Mouse (Mus musculus) left cerebral cortex, postnatal 14 days (tissue): ENCODE data around the gene Gm3404. TPM values are rescaled to one million over a fixed set of nuclear protein-coding genes. Genes with fewer than 3 reads are reported as not detected.
"Not testable (repeated sequence)": the region's sequence is repeated elsewhere in the genome, so short reads cannot be mapped to it uniquely, and the experiment has no call there.

Source experiments
- DNase-seq, 2 experiments: peaks; one replicate each; pipeline ENCODE4 v3.0.0; 2021 to 2022; ENCODE audit warnings: low spot score in 2 of 2, mixed read lengths in 1 of 2
- intact Hi-C: fragments of 180-260 bp; cut with DNase I; formaldehyde crosslinking; loops from one replicate; pipeline ENCODE4 v1.15.1; 2025
- long read RNA-seq, 2 experiments: library from polyadenylated mRNA; stranded (forward); transcript quantifications; one replicate each; pipeline ENCODE4 v2.0.0; 2021
- total RNA-seq, 2 experiments: library from RNA; stranded (reverse); gene quantifications; 2 replicates each; pipeline ENCODE4 v1.2.3; 2021

Gene Gm3404
- not detected for total RNA-seq
- long read RNA-seq, experiment 1, result 0 reads
- long read RNA-seq, experiment 2, result 0 reads

DNA sequence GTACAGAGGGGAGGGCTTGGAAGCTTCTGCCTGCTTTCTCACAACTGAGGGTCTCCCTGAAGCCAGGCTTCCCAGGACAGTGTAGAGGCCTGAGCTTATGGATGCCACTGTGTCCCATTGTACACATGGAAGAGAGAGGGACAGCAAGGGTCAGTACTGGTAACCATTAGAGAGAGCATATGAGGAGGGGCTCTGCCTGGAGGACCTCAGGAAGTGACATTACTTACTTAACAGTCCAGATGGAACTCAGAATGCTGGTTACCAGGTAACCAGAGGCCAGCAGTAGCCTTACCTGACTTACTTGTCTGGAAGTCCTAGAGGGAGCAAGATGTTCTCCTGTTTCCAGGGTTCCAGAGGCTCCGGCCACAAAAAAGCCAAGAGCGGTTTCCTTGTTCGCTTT lies at the start of gene Gm3404:
Gm3404 (plus strand) TSS at position 301 of the 400 bp plus-strand sequence.
- intact Hi-C loops, DNase-seq: not testable (repeated sequence)

DNA sequence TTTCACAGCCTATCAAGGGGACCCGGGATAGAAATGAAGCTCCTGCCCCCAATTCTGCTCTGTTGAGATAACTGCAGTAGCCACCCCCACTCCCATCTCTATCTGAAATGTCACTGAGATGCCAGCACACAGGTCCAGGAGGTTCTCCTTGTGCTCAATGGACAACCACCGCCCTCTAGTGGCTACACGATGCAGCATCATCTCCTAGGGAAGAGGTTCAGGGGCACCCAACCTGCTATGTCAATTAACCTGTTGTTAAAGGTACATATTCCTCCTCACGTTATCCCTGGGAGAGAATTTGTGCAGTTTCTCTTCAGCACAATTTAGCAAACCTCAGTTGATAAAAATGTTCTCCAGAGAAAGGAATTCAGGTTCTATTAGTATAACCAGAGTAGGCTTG lies 46.0 kb upstream of the Gm3404 start:
- intact Hi-C loops, result loop anchor here (10.0 kb wide), 1 partner anchor 295 kb away; the partner anchor contains the start of gene 1700001J03Rik
- DNase-seq, result peak; percentile 41 to 68

DNA sequence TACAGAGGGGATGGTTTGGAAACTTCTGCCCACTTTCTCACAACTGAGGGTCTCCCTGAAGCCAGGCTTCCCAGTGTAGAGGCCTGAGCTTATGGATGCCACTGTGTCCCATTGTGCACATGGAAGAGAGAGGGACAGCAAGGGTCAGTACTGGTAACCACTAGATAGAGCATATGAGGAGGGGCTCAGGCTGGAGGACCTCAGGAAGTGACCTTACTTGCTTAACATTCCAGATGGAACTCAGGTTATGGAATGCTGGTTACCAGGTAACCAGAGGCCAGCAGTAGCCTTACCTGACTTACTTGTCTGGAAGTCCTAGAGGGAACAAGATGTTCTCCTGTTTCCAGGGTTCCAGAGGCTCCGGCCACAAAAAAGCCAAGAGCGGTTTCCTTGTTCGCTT lies 43.9 kb upstream of the Gm3404 start, which contains the start of gene Gm6408:
Gm6408 (plus strand) TSS at position 301 of the 400 bp plus-strand sequence.
- intact Hi-C loops, DNase-seq: not testable (repeated sequence)

DNA sequence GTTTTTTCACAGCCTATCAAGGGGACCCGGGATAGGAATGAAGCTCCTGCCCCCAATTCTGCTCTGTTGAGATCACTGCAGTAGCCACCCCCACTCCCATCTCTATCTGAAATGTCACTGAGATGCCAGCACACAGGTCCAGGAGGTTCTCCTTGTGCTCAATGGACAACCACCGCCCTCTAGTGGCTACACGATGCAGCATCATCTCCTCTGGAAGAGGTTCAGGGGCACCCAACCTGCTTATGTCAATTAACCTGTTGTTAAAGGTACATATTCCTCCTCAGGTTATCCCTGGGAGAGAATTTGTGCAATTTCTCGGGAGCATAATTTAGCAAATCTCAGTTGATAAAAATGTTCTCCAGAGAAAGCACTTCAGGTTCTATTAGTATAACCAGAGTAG lies 36.6 kb upstream of the Gm3404 start:
- intact Hi-C loops, result not testable (repeated sequence)
- peak in 1 of 2 experiments; percentile 53 for DNase-seq

DNA sequence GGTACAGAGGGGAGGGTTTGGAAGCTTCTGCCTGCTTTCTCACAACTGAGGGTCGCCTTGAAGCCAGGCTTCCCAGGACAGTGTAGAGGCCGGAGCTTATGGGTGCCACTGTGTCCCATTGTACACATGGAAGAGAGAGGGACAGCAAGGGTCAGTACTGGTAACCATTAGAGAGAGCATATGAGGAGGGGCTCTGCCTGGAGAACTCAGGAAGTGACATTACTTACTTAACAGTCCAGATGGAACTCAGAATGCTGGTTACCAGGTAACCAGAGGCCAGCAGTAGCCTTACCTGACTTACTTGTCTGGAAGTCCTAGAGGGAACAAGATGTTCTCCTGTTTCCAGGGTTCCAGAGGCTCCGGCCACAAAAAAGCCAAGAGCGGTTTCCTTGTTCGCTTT lies 34.5 kb upstream of the Gm3404 start, which contains the start of gene Gm6370:
Gm6370 (plus strand) TSS at position 301 of the 400 bp plus-strand sequence.
- DNase-seq, intact Hi-C loops: not testable (repeated sequence)

DNA sequence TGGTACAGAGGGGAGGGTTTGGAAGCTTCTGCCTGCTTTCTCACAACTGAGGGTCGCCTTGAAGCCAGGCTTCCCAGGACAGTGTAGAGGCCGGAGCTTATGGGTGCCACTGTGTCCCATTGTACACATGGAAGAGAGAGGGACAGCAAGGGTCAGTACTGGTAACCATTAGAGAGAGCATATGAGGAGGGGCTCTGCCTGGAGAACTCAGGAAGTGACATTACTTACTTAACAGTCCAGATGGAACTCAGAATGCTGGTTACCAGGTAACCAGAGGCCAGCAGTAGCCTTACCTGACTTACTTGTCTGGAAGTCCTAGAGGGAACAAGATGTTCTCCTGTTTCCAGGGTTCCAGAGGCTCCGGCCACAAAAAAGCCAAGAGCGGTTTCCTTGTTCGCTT lies 23.5 kb upstream of the Gm3404 start, which contains the start of gene 4930449I24Rik:
4930449I24Rik (plus strand) TSS at position 301 of the 400 bp plus-strand sequence.
- intact Hi-C loops, DNase-seq: not testable (repeated sequence)

DNA sequence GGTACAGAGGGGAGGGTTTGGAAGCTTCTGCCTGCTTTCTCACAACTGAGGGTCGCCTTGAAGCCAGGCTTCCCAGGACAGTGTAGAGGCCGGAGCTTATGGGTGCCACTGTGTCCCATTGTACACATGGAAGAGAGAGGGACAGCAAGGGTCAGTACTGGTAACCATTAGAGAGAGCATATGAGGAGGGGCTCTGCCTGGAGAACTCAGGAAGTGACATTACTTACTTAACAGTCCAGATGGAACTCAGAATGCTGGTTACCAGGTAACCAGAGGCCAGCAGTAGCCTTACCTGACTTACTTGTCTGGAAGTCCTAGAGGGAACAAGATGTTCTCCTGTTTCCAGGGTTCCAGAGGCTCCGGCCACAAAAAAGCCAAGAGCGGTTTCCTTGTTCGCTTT lies 11.8 kb upstream of the Gm3404 start, which contains the start of gene Gm3402:
Gm3402 (plus strand) TSS at position 301 of the 400 bp plus-strand sequence.
- intact Hi-C loops, DNase-seq: not testable (repeated sequence)

DNA sequence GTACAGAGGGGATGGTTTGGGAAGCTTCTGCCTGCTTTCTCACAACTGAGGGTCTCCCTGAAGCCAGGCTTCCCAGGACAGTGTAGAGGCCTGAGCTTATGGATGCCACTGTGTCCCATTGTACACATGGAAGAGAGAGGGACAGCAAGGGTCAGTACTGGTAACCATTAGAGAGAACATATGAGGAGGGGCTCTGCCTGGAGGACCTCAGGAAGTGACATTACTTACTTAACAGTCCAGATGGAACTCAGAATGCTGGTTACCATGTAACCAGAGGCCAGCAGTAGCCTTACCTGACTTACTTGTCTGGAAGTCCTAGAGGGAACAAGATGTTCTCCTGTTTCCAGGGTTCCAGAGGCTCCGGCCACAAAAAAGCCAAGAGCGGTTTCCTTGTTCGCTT lies 11.7 kb downstream of the Gm3404 start, which contains the start of gene Gm3409:
Gm3409 (plus strand) TSS at position 301 of the 400 bp plus-strand sequence.
- intact Hi-C loops, DNase-seq: not testable (repeated sequence)

DNA sequence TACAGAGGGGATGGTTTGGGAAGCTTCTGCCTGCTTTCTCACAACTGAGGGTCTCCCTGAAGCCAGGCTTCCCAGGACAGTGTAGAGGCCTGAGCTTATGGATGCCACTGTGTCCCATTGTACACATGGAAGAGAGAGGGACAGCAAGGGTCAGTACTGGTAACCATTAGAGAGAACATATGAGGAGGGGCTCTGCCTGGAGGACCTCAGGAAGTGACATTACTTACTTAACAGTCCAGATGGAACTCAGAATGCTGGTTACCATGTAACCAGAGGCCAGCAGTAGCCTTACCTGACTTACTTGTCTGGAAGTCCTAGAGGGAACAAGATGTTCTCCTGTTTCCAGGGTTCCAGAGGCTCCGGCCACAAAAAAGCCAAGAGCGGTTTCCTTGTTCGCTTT lies 30.2 kb downstream of the Gm3404 start, which contains the start of gene Gm3415:
Gm3415 (plus strand) TSS at position 301 of the 400 bp plus-strand sequence.
- DNase-seq, intact Hi-C loops: not testable (repeated sequence)

DNA sequence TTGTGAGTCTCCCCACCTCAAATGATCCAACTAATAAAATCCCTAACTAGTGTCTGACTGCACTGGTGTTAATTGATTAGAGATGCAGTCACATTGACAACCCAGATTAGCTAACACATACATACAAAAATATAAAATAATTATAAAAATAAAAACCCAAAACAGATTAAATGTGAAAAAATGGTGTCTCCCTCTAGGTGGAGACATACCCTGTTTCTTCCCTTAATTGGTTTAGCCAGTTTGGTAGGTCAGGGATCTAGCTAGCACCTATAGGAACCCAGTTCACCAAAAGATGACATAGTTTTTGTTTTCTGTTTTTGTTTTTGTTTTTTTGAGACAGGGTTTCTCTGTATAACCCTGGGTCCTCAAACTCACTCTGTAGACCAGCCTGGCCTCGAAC lies 38.7 kb downstream of the Gm3404 start:
- intact Hi-C loops, result no loop called here

DNA sequence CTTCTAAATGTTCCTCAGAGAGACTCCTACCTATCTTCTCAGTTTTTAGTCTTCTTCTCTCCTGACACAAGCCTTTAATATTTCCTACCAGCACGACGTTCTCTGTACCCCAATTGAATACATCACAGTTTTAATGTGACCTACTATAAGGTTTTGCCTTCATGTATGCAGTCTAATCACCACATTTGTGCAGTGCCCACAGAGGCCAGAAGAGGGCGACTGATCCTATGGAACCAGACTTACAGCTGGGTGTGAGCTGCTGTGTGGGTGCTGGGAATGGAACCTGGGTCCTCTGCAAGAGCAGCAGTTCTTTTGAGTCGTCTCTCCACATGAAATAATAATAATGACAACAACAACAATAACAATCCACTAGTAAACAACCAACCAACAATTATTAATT lies 41.5 kb downstream of the Gm3404 start:
- no peak for DNase-seq
- intact Hi-C loops, result no loop called here

More for the DNA sequence above, 38.7 kb downstream of the Gm3404 start:
- DNase-seq, result no peak

DNA sequence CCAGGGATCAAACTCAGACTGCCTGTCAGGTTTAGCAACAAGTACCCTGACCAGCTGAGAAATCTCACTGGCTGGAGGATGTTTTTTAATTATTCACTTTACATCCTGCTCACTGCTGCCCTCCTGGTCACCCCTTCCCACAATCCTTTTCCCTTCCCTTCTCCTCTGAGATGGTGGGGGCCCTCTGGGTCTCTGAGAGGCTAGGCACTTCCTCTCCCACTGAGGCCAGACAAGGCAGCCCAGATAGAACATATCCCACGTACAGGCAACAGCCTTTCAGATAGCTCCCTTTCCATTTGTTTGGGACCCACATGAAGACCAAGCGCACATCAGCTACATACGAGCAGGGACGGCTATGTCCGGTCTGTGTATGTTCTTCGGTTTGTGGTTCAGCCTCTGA lies 44.6 kb downstream of the Gm3404 start:
- DNase-seq, intact Hi-C loops: not testable (repeated sequence)

DNA sequence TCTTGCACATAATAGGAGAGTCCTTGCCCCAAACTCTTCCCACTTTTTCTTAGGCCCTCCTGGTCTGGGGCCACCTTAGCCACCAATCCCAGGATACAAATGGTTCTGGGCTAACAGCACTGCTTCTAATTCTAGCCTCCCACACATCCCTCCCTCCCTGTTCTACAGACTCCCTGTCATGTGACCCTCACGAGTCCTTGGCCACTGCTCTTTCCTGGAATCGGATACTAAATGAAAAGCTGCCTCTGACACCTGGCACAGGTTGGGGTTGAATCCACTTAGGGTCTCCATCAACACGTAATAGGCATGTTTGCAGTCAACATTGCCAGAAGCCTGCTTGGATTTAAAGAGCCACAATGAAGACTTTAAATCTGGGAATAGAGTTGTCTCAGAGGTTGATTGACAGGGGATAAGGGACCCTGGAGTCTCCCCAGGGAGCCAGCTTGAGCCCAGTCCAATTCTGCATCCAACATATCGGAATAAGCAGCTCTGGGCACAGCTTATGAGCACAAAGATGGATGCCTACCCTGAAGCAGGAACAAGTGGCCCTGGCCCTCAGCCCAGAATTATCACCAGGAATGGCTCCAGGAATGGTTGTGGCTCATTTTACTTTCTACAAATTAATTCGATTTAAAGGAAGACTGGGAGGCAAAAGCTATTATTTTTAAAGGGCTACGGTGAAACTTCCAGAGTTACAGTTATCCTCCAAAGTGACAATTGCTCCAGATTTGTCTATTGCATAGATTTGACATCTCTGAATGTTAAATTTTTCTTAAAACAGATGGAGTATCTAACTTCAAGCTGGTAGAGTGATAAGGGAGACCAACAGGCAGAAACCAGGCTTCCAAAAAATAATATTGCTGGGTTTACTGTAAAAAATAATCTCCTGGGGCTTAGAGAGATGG lies 46.5 kb downstream of the Gm3404 start:
- DNase-seq, result peak in 1 of 2 experiments; percentile 70
- intact Hi-C loops, result not testable (repeated sequence)

DNA sequence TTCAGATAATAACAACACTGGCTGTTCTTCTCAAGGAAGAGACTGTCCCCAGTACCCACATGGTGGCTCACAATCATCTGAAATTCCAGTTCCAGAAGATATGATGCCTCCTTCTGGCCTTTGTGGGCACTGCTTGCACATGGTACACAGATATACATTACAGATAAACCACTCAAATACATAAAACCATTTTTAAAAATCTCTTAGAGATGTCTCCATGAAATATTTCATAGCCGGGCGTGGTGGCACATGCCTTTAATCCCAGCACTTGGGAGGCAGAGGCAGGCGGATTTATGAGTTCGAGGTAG lies 47.1 kb downstream of the Gm3404 start:
- intact Hi-C loops, DNase-seq: not testable (repeated sequence)

DNA sequence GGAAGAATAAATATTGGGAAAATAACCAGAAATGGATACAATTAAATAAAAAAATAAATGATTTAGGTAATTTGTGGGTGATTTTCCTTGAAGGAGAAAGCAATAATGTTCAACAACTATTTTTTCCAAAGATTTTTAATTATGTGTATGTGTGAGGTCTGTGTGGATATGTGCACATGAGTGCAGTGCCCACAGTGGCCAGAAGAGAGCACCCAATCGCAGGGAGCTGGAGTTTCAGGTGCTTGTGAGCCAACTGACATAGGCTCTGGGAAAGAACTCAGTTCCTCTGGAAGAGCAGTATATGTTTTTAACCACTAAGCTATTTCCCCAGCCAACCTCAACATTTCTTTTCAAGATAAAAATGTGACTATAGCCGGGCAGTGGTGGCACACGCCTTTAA lies 51.1 kb downstream of the Gm3404 start:
- intact Hi-C loops, result no loop called here
- DNase-seq, result no peak

Other genes with a start within 250 kb of the Gm3404 start
- 10 to 100 TPM; 82.5 to 90.7 TPM for gene Wasf3, start 140.8 kb upstream of the Gm3404 start, total RNA-seq
- gene Gm6408, start 43.8 kb upstream of the Gm3404 start, total RNA-seq, result not detected
- gene Gm6370, start 34.4 kb upstream of the Gm3404 start, total RNA-seq, result not detected
- gene 4930449I24Rik, start 23.4 kb upstream of the Gm3404 start, total RNA-seq, result not detected
- not detected for gene Gm3402, start 11.7 kb upstream of the Gm3404 start, total RNA-seq
- gene Gm3409, start 11.8 kb downstream of the Gm3404 start, total RNA-seq, result not detected
- gene Gm3415, start 30.3 kb downstream of the Gm3404 start, total RNA-seq, result not detected
- 10 to 100 TPM; 41.5 to 50.8 TPM for gene Gpr12, start 59.4 kb downstream of the Gm3404 start, total RNA-seq